Mouse (Mus musculus) ovary, postnatal 10 days (tissue): Measurements from ENCODE around the gene Hectd2.

ENCODE experiments used
- DNase-seq: peaks from one replicate; pipeline ENCODE4 v3.0.0; 2022; ENCODE audit warnings: low spot score

The Hectd2 gene

DNA sequence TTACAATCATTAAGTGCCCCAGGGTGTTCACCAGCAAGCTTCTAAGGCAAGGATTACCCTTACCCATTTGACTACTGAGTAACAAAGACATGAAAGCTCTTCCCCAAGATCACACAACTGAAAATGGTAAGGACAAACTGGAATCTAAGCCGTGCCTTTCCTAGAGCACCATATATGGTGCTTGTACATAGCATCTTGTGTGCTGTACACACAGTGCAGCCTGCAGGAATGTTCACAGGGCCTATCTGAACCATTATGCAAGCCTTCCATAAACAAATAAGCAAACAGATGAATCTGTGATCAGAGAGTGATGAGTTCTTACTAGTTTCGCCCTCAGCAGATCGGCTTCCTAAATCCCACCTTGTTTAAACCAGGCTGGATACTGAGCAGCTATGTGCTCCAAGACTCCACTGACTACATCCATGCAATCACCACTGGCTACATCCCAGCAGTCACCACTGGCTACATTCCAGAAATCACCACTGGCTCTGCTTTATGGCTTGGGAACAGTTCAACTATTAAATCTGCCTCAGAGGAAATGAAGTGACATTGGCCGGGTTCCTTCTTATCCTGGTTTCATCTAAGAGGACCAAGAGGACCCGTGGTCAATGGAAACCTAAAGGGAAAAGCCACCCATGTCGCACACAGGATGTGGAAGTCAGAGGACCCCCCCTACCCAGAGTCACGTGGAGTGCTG, 91.8 kb downstream of the Hectd2 start:
- DNase-seq = no peak

- no peak for DNase-seq
Observed at GRCm38 (mm10) chr19:36652686-36653085, 98.2 kb downstream of the Hectd2 start.

- DNase-seq = no peak
Observed at GRCm38 (mm10) chr19:36662734-36663133, 108.3 kb downstream of the Hectd2 start.

DNA sequence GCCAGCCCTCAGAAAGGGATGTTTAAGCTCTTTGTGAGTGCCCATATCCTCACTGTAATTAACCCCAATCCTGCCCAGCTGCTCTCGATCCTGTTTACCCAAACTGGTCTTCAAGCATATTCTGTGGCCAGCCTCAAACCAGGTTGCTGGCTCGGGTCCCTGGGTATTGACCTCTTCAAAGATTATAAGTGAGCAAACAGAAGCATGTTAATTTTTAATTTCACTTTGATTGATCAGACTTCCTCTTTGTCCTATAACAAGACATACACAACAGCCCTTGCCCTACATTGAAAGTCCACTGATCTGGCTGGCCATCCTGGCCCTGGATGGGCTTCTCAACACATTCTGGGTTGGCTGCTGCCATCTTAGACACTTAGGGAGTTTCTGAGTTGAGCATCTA, 109.5 kb downstream of the Hectd2 start:
- no peak for DNase-seq

DNA sequence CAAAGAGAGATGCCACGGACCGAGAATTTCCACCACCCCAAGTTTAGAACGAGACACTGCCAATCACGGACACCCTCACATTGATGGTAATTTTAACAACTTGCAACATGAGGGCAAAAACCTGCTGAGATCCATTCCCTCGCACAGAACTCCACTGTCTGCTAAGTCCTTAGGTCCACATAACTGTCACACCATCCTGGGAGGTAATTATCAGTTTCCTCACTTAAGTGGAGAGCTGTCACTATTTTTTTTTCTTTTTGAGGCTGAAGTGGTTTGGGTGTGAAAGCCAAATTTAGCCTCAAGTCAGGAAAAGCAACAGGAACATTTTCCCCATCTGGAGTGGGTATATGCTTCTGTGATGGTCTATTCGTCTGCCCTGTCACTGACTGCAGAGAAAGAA, 110.0 kb downstream of the Hectd2 start:
- DNase-seq = no peak

DNA sequence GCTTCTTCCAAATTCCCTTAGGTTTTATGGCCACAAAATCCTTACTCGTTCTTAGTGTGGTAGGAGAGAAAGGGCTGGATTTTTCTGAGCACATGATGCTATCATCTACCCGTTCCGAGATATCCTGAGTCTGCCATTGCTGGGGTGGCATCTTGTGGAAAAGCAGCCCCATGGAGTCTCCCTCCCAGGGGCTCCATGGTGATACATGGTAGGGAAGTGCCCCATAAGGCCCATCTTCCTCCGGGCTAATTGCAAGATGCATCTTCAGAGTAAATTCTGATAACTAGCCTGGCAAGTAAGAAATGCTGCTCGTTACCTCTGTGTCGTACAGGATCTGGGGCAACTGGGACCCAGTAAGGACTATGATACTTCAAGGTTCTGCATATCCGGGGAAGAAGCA, 110.8 kb downstream of the Hectd2 start:
- DNase-seq = no peak

GRCm38 (mm10) chr19:36665641-36666040, 111.2 kb downstream of the Hectd2 start:
- no peak for DNase-seq

DNA sequence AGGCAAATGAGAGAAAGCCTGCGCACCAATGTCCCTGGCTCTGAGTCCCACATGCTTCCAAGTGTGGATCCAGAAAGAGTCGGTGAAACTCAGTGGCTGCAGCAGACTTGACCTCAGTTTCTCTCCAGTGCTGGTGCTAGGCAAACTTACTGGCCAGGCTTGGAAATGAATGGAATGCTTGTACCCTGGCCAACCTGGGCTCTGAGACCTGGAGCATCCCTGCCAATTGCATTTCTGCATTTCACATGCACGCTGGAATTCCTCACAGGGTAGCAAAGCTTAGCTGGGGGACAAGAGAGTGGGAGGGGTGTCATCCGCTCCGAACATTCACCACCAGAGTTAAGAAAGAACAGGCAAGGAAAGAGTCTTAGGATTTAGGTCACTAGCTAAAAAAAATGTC, 112.0 kb downstream of the Hectd2 start:
- DNase-seq = no peak

GRCm38 (mm10) chr19:36667368-36667767, 112.9 kb downstream of the Hectd2 start:
- no peak for DNase-seq

- DNase-seq = no peak
Observed at GRCm38 (mm10) chr19:36668098-36668497, 113.7 kb downstream of the Hectd2 start.

- DNase-seq = no peak
Observed at GRCm38 (mm10) chr19:36668881-36669639, 114.6 kb downstream of the Hectd2 start.

- no peak for DNase-seq
Observed at GRCm38 (mm10) chr19:36669720-36670451, 115.4 kb downstream of the Hectd2 start.
